8 mouse cellular contexts compared by ENCODE assay signal in genomic region chr1:36367698-36368097, GRCm38 (mm10). TPM values are rescaled to one million over a fixed set of nuclear protein-coding genes. Genes with fewer than 3 reads are reported as not detected.
DNase-seq lines count a peak whose midpoint lies in the region; ATAC-seq lines count a peak whose summit lies in the region.

No protein-coding gene starts in this region.

- WGBS in kidney, embryonic 16.5 days, result 37% methylated on average over 12 of the region's 12 CpGs
- WGBS in neural tube, embryonic 12.5 days, result 65% methylated on average over 12 of the region's 12 CpGs

- H3K27me3 ChIP-seq in kidney, embryonic 16.5 days (ENCODE audit: insufficient read depth, low read length), result no peaks in the 10 kb centered on the region
- no peaks in the 10 kb centered on the region for H3K27me3 ChIP-seq in neural tube, embryonic 12.5 days (replicated peaks)

- no peaks in the 10 kb centered on the region for H3K9me3 ChIP-seq in kidney, embryonic 16.5 days (ENCODE audit: low read length)
- H3K9me3 ChIP-seq in neural tube, embryonic 12.5 days, result no peaks in the 10 kb centered on the region

- H3K36me3 ChIP-seq in kidney, embryonic 16.5 days (ENCODE audit: insufficient read depth, low read length), result peaks cover 20% of the 10 kb centered on the region; the same call in 1 of the 2 replicates
- H3K36me3 ChIP-seq in neural tube, embryonic 12.5 days, result peaks cover 21% of the 10 kb centered on the region

- peak; percentile 19 for DNase-seq in cerebellum, postnatal 10 days
- no peak for DNase-seq in cerebellum, adult 11 months
- DNase-seq in thymus, postnatal 0 days (ENCODE audit: low spot score), result peak; percentile 2
- no peak for DNase-seq in thymus, postnatal 25 days
- DNase-seq in layer of hippocampus, postnatal 36 days, result no peak
- no peak for DNase-seq in right cerebral cortex, postnatal 36 days (ENCODE audit: low spot score in 2 of 2)

- H3K4me1 ChIP-seq in kidney, embryonic 16.5 days (ENCODE audit: insufficient read depth, low read length), result peaks cover 11% of the 10 kb centered on the region
- H3K4me1 ChIP-seq in neural tube, embryonic 12.5 days, result peaks cover 15% of the 10 kb centered on the region

- no peak for ATAC-seq in kidney, embryonic 16.5 days (ENCODE audit: low FRiP score, low TSS enrichment)
- no peak for ATAC-seq in neural tube, embryonic 12.5 days (ENCODE audit: low FRiP score, low read depth)

- peak overlapping the region; percentile 64 for H3K4me2 ChIP-seq in kidney, embryonic 16.5 days (replicated peaks; ENCODE audit: low read depth, low read length)
- peak overlapping the region; percentile 62 for H3K4me2 ChIP-seq in neural tube, embryonic 12.5 days (replicated peaks)

- H3K27ac ChIP-seq in kidney, embryonic 16.5 days (ENCODE audit: low read length), result no peak overlapping the region
- no peak overlapping the region for H3K27ac ChIP-seq in neural tube, embryonic 12.5 days

- peak overlapping the region; percentile 98 for H3K9ac ChIP-seq in kidney, embryonic 16.5 days (replicated peaks; ENCODE audit: low read length)
- H3K9ac ChIP-seq in neural tube, embryonic 12.5 days, result peak overlapping the region; percentile 96; the same call in 1 of the 2 replicates

- H3K4me3 ChIP-seq in kidney, embryonic 16.5 days (ENCODE audit: low read length), result peak overlapping the region; percentile 88
- peak overlapping the region; percentile 95 for H3K4me3 ChIP-seq in neural tube, embryonic 12.5 days

RNA-seq across cellular contexts. Expression of gene Kansl3, which starts 1.3 kb away (rescaled TPM):
- 26.0 and 29.4 TPM in 2 replicates for polyA plus RNA-seq in thymus, postnatal 0 days (2015; fragmentation: Nextera tagmentation; extraction: Ambion mirVana)
- polyA plus RNA-seq in kidney, embryonic 16.5 days (2015; fragmentation: Nextera tagmentation; extraction: Ambion mirVana), result 49.8 and 55.7 TPM in 2 replicates
- polyA plus RNA-seq in neural tube, embryonic 12.5 days (2016; fragmentation: Nextera tagmentation; extraction: Ambion mirVana), result 44.0 and 45.3 TPM in 2 replicates
- 10 to 100 TPM; 70.3 to 74.4 TPM for total RNA-seq in layer of hippocampus, postnatal 36 days (2021)

RNA-seq across cellular contexts. Expression of gene Fer1l5, which starts 4.4 kb away (rescaled TPM):
- 0.49 and 0.61 TPM in 2 replicates for polyA plus RNA-seq in thymus, postnatal 0 days (2015; fragmentation: Nextera tagmentation; extraction: Ambion mirVana)
- polyA plus RNA-seq in kidney, embryonic 16.5 days (2015; fragmentation: Nextera tagmentation; extraction: Ambion mirVana), result 1.3 and 1.7 TPM in 2 replicates
- polyA plus RNA-seq in neural tube, embryonic 12.5 days (2016; fragmentation: Nextera tagmentation; extraction: Ambion mirVana), result 1.7 and 2.1 TPM in 2 replicates
- not detected for total RNA-seq in layer of hippocampus, postnatal 36 days (2021)

Comparison
In these comparisons a context has a peak if more than half of its experiments do, and no peak if none do; other contexts are left out.
1. DNase-seq: peak in cerebellum, postnatal 10 days (2 of 2) and thymus, postnatal 0 days (single experiment); none in cerebellum, adult 11 months (single experiment), thymus, postnatal 25 days (single experiment), layer of hippocampus, postnatal 36 days (0 of 2) and right cerebral cortex, postnatal 36 days (0 of 2).